Mouse (Mus musculus) heart, embryonic 12.5 days (tissue): ENCODE results near the gene Gm884. TPM values are rescaled to one million over a fixed set of nuclear protein-coding genes. Genes with fewer than 3 reads are reported as not detected.

Source experiments
- ATAC-seq: fragments of 200-750 bp; cut with Nextera tagmentation; 2 replicates; pipeline ENCODE4 v1.8.0; 2017; ENCODE audit warnings: moderate TSS enrichment, moderate library complexity; ENCODE audit not compliant: insufficient number of reproducible peaks, low FRiP score
- H3K27ac ChIP-seq: fragments of 300-500 bp; sonication (generic); 2 replicates; pipeline ENCODE4 v1.5.1; 2016; ENCODE audit warnings: mild to moderate bottlenecking, moderate library complexity; ENCODE audit not compliant: poor library complexity, severe bottlenecking
- H3K27me3 ChIP-seq: fragments of 300-500 bp; sonication (generic); replicated peaks from 2 replicates; pipeline ENCODE4 v1.6.1; 2016; ENCODE audit warnings: mild to moderate bottlenecking, moderate library complexity
- H3K36me3 ChIP-seq: fragments of 300-500 bp; sonication (generic); 2 replicates; pipeline ENCODE4 v1.6.1; 2016; ENCODE audit warnings: mild to moderate bottlenecking, moderate library complexity
- H3K4me1 ChIP-seq: fragments of 300-500 bp; sonication (generic); replicated peaks from 2 replicates; pipeline ENCODE4 v1.6.1; 2016; ENCODE audit warnings: mild to moderate bottlenecking
- H3K4me2 ChIP-seq: fragments of 300-500 bp; sonication (generic); 2 replicates; pipeline ENCODE4 v1.6.1; 2016; ENCODE audit warnings: mild to moderate bottlenecking, moderate library complexity
- H3K4me3 ChIP-seq: fragments of 300-500 bp; sonication (generic); 2 replicates; pipeline ENCODE4 v1.5.1; 2016; ENCODE audit warnings: mild to moderate bottlenecking
- H3K9ac ChIP-seq: fragments of 300-500 bp; sonication (generic); 2 replicates; pipeline ENCODE4 v1.6.1; 2016; ENCODE audit warnings: mild to moderate bottlenecking, moderate library complexity
- H3K9me3 ChIP-seq: fragments of 300-500 bp; sonication (generic); replicated peaks from 2 replicates; pipeline ENCODE4 v1.6.1; 2016; ENCODE audit warnings: mild to moderate bottlenecking, moderate library complexity
- WGBS: fragments of 180-500 bp; shearing (Covaris S2); methylation state at CpG from one replicate; pipeline ENCODE4 v1.1.7; 2016; 5-methylcytosine and 5-hydroxymethylcytosine counted together
- polyA plus RNA-seq: library from polyadenylated mRNA; unstranded; fragments of >200 nt; fragmentation: Nextera tagmentation; extraction: Ambion mirVana; gene quantifications from 2 replicates; pipeline ENCODE4 v1.2.1, GENCODE M21; 2016

Gene Gm884
- not detected in 2 replicates for polyA plus RNA-seq

DNA sequence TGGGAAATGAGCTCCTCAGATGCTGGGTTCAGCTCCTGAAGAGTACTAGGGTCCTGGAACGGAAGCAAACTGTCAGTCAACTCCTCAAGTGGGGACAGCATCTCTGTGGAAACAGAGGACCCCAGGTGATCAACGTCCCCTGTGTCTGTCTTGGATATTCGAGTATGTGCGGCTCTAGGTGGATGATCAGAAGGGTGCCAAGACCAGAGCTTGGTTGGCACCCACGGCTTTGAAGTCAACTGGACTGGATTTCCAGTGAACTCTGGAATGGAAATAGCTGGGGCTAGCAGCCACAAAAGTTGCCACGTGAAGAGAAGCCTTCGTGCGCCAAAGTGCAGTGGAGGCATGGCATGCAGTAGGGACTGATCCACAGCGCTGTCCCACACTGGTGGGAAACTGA, at the start of gene Gm884:
TSS of gene Gm884 (minus strand) at position 101 of the 400 bp plus-strand sequence.
- no peaks in the 10 kb centered on the region for H3K36me3 ChIP-seq
- H3K9ac ChIP-seq = no peak within 1 kb of the TSS
- no peak within 1 kb of the TSS for H3K27ac ChIP-seq
- H3K4me3 ChIP-seq = no peak within 1 kb of the TSS
- H3K4me2 ChIP-seq = no peak within 1 kb of the TSS
- no peak for ATAC-seq
- no peaks in the 10 kb centered on the region for H3K4me1 ChIP-seq
- no peaks in the 10 kb centered on the region for H3K9me3 ChIP-seq
- WGBS = 71% methylated on average over 9 of the region's 9 CpGs
- H3K27me3 ChIP-seq = no peaks in the 10 kb centered on the region

DNA sequence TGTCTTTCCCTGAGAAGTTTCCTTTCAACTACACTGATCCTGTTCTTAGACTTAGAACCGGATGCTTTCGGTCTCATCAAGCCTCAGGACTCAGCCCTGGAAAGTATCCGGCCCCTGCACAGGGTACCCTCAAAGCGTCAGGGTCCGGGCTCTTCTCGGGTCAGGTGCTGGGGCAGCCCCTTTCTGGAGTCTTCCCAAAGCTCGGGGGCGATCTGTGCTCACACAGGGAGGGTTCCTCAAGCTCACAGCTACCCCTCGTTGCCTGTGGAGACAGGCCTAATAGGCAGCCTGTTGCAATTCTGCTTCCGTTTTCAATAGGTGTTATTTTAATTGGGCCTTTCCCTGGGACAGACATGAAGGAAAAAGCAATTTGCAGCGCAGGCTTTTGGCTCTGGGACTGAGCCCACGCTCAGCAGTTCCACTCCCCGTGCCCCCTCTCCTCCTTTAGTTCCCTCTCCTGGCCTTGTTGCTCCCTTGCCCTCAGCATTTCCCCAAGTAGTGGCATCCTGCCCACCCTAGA, 46.0 kb upstream of the Gm884 start:
- peaks cover 7% of the 10 kb centered on the region; the same call in 1 of the 2 replicates for H3K4me1 ChIP-seq
- no peaks in the 10 kb centered on the region for H3K36me3 ChIP-seq
- WGBS = 58% methylated on average over 13 of the region's 13 CpGs
- H3K27me3 ChIP-seq = peaks cover 9% of the 10 kb centered on the region; the same call in 1 of the 2 replicates
- no peaks in the 10 kb centered on the region for H3K9me3 ChIP-seq
- H3K9ac ChIP-seq = no peak overlapping the region
- no peak overlapping the region for H3K27ac ChIP-seq
- no peak overlapping the region for H3K4me3 ChIP-seq
- no peak overlapping the region for H3K4me2 ChIP-seq
- no peak for ATAC-seq

DNA sequence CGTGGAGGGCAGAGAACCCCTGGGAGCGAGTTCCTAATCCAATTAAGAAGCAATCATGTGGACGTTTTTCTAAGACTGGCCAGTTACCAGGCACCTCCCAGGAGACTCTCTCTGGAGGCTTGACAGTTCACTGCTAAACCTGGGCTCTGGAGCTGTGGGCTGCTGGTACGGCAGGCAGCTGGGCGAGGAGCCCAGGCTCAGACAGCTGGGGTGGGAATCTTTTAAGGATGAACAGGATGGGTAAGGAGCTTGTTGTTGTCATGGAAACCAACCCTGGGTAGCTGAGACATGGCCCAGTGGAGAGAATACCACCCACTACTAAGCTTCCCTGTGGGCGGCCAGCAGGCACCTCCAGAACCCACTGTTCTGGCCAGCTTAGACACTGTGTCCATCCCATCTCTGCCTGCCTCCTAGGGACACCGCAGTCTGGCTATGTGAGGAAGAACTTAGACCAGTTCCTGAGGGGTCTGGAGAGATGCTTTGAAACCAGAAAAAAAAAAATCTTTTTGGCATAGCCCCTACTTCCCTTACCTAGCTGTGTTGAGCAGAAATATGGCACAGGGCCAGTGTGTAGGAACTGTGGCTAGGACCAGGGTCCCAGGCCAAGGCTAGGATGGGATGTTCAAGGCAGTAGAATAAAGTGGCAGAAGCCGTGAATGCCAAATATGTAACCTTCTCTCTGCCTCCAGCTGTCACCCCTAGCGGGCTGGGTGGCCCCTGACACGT, 45.4 kb upstream of the Gm884 start:
- no peaks in the 10 kb centered on the region for H3K9me3 ChIP-seq
- WGBS = 34% methylated on average over 10 of the region's 10 CpGs

DNA sequence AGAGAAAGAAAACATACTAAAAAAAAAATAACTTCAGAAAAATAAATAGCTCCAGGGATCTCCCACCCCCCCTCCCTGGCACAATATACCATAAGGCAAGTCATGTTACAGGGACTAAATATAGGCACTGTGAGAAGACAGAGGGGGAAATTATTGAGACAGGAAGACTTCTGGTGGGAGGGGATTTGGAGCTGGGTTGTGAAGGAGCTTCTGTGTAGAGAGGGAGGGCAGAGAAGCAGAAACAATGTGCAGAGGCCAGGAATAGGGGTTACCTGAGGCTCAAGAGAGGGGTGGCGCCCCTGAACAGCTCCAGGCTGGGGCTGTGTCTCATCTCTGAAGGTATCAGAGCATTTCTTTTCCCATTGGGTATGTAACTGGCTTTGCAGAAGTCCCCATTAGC, 44.8 kb upstream of the Gm884 start:
- Histone ChIP-seq H3K4me1 (peaks cover 7% of the 10 kb centered on the region; the same call in 1 of the 2 replicates), H3K4me2 (no peak overlapping the region), H3K36me3 (no peaks in the 10 kb centered on the region), H3K27me3 (peaks cover 10% of the 10 kb centered on the region; the same call in 1 of the 2 replicates), H3K9ac (no peak overlapping the region), H3K27ac (no peak overlapping the region), H3K9me3 (no peaks in the 10 kb centered on the region), H3K4me3 (no peak overlapping the region)
- no peak for ATAC-seq
- WGBS = 50% methylated on average over 1 of the region's 1 CpGs

More for the DNA sequence above, 45.4 kb upstream of the Gm884 start:
- Histone ChIP-seq H3K4me3 (no peak overlapping the region), H3K9ac (no peak overlapping the region), H3K4me1 (peaks cover 7% of the 10 kb centered on the region; the same call in 1 of the 2 replicates), H3K27ac (no peak overlapping the region), H3K27me3 (peaks cover 10% of the 10 kb centered on the region; the same call in 1 of the 2 replicates), H3K4me2 (no peak overlapping the region), H3K36me3 (no peaks in the 10 kb centered on the region)
- no peak for ATAC-seq

DNA sequence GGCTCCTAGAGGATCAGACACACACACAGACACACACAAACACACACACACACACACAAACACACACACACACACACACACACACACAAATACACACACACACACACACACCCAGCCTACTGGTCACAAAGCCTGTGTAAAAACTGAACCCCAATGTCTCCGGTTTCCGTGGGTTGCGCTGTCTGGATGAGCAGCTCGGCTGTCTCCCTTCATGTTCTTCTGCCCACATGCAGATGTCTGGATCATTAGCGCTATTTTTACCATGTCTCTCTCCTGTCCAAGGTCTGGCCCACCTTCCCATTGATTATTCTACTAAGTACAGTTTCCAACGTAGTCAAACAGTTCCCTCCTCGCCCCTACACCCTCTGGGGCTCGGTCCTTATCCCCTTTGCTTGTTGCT, 42.2 kb upstream of the Gm884 start:
- H3K4me3 ChIP-seq = no peak overlapping the region
- WGBS = 81% methylated on average over 8 of the region's 8 CpGs
- H3K36me3 ChIP-seq = no peaks in the 10 kb centered on the region
- no peak overlapping the region for H3K4me2 ChIP-seq
- no peak overlapping the region for H3K27ac ChIP-seq
- no peak overlapping the region for H3K9ac ChIP-seq
- H3K27me3 ChIP-seq = peaks cover 14% of the 10 kb centered on the region; the same call in 1 of the 2 replicates
- no peak for ATAC-seq
- no peaks in the 10 kb centered on the region for H3K9me3 ChIP-seq
- peaks cover 7% of the 10 kb centered on the region; the same call in 1 of the 2 replicates for H3K4me1 ChIP-seq

DNA sequence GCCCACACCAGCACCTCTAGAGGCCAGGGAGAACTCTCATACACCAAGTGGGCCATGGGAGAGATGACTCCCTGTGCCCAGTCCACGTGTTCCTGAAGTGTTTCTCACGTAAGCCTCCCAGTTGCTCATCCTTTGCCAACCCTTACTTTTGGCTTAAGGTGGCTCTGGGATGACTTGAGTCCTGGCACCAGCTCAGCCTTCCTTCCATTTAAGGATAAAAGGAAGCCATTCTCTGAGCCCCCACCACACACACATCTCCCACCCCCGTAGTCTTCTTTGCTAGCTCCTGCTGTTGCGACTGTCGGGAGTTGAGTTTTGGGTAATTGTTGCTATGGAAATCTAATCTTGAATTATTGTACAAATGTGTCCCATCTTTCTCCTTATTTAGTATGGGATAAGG, 41.6 kb upstream of the Gm884 start:
- Histone ChIP-seq H3K27ac (no peak overlapping the region), H3K27me3 (peaks cover 16% of the 10 kb centered on the region; the same call in 1 of the 2 replicates), H3K9me3 (no peaks in the 10 kb centered on the region), H3K4me3 (no peak overlapping the region), H3K36me3 (no peaks in the 10 kb centered on the region), H3K4me2 (no peak overlapping the region), H3K4me1 (peaks cover 7% of the 10 kb centered on the region; the same call in 1 of the 2 replicates), H3K9ac (no peak overlapping the region)
- ATAC-seq = no peak
- 79% methylated on average over 5 of the region's 5 CpGs for WGBS

DNA sequence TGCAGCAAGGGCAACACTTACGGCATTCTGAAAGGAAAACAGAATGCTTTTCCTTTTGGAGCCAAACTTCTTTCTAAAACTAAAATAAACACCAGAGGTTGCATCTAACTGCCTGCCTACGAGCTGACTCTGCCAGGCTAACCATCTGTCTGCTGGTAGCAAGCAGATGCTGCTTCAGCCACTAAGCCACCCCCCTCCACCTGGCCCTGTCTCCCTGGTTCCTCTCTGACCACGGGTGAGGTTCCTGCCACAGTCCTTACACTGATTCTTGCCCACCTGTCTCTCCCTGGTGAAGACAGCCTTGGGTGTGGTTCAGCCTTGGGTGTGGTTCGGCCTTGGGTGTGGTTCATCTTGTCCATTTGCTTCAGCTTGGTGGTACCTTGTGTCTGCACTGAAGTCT, 40.9 kb upstream of the Gm884 start:
- H3K4me3 ChIP-seq = no peak overlapping the region
- H3K27me3 ChIP-seq = peaks cover 17% of the 10 kb centered on the region; the same call in 1 of the 2 replicates
- no peaks in the 10 kb centered on the region for H3K9me3 ChIP-seq
- no peaks in the 10 kb centered on the region for H3K36me3 ChIP-seq
- ATAC-seq = no peak
- peaks cover 7% of the 10 kb centered on the region; the same call in 1 of the 2 replicates for H3K4me1 ChIP-seq
- no peak overlapping the region for H3K4me2 ChIP-seq
- 54% methylated on average over 4 of the region's 4 CpGs for WGBS
- H3K9ac ChIP-seq = no peak overlapping the region
- H3K27ac ChIP-seq = no peak overlapping the region

DNA sequence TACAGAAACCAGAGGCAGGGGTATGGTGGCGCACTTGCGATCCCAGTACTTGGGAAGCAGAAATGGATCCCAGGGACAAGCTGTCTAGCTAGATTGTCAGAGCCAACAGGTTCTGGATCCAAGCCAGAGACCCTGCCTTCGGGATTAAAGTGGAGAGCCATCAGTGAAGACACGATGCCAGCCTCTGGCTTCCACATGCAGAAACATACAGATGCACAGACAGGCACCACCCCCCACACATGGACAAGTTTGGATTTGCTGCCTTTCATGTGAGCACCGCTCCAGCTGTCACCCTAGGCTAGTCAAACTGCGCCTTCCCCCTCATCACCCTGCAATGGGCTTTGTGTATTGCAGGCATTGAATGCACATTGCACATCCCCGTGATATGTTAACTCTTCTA, 37.2 kb upstream of the Gm884 start:
- H3K4me1 ChIP-seq = no peaks in the 10 kb centered on the region
- no peak for ATAC-seq
- H3K9ac ChIP-seq = no peak overlapping the region
- 73% methylated on average over 7 of the region's 7 CpGs for WGBS
- H3K4me3 ChIP-seq = no peak overlapping the region
- no peaks in the 10 kb centered on the region for H3K36me3 ChIP-seq
- H3K27me3 ChIP-seq = peaks cover 51% of the 10 kb centered on the region
- H3K9me3 ChIP-seq = no peaks in the 10 kb centered on the region
- H3K4me2 ChIP-seq = no peak overlapping the region
- H3K27ac ChIP-seq = no peak overlapping the region

DNA sequence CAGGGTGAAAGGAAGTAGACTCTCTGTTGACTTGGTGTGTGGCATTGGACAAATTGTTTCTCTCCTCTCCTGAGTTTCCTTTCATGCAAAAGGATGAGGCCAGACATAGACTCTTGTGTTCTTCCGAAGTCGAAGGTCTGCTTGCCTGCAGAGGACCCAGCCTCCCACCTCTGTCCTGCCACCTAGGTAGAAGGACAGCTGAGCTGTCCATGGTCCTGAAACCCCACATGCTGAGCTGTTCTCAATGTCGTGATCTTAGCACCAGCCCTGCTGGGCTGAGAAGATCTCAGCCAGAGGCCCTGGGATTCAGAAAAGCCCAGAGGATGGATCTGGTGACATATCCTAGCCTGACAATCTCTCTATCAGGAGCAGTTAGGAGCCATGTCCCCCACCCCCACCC, 35.6 kb upstream of the Gm884 start:
- no peak overlapping the region for H3K27ac ChIP-seq
- ATAC-seq = no peak
- 11% methylated on average over 3 of the region's 3 CpGs for WGBS
- no peaks in the 10 kb centered on the region for H3K4me1 ChIP-seq
- H3K4me3 ChIP-seq = no peak overlapping the region
- H3K9ac ChIP-seq = no peak overlapping the region
- no peak overlapping the region for H3K4me2 ChIP-seq
- H3K36me3 ChIP-seq = no peaks in the 10 kb centered on the region
- H3K27me3 ChIP-seq = peaks cover 62% of the 10 kb centered on the region
- no peaks in the 10 kb centered on the region for H3K9me3 ChIP-seq

DNA sequence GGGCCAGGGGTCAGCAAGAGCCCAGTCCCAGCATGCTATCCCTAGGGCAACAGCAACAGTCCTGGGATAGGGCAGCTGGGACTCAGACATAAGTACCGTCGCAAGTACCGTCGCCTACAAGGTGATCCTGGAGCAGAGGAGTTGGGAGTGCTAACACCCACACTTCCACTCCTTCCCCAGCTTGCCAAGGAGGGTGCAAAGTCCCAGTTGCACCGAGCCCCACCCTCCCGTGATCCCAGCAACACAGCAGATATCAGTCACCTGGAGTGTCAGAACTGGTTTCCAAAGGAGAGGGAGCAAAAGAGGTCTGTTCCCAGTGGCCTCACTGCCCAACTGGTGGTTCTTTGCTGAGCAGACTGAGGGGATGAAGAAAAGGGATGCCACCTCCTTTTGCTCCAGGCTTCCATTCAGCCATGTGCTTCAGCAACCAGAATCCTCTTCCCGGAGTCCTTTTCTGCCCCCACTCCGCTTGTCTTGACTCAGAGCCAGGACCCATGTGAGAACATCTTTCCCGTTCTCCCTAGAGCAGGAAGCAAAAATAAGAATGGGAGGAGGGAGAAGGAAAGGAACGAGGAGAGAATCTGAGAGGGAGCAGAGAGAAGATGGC, 32.5 kb upstream of the Gm884 start:
- no peak for ATAC-seq
- Histone ChIP-seq H3K9me3 (no peaks in the 10 kb centered on the region), H3K4me1 (peaks cover 13% of the 10 kb centered on the region), H3K9ac (no peak overlapping the region), H3K27ac (no peak overlapping the region), H3K36me3 (no peaks in the 10 kb centered on the region), H3K4me3 (no peak overlapping the region), H3K27me3 (peaks cover 87% of the 10 kb centered on the region), H3K4me2 (no peak overlapping the region)
- WGBS = 56% methylated on average over 10 of the region's 10 CpGs

DNA sequence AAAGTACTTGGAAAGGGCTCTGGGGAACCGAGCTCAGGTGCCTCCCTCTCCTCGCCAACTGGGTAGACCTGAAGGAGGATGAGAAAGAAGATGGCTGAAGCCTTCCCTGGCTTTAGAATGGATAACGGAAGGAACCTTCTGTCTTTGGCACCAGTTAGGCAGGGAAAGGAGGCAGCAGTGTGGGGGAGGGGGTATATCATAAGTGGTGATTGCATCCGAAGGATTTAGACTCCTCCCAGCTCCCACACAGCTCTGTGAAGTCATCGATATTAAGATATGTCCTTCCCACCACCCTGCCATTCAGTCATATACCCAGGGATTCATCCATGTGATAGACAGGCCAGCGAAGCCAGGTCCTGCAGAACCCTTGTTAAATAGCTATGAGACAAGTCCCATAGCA, 30.5 kb upstream of the Gm884 start:
- ATAC-seq = no peak
- H3K27ac ChIP-seq = no peak overlapping the region
- WGBS = 72% methylated on average over 6 of the region's 6 CpGs

More for the DNA sequence above, 30.5 kb upstream of the Gm884 start:
- no peaks in the 10 kb centered on the region for H3K9me3 ChIP-seq
- H3K4me1 ChIP-seq = peaks cover 13% of the 10 kb centered on the region
- H3K27me3 ChIP-seq = peaks cover 97% of the 10 kb centered on the region
- H3K36me3 ChIP-seq = no peaks in the 10 kb centered on the region
- no peak overlapping the region for H3K4me3 ChIP-seq
- H3K4me2 ChIP-seq = no peak overlapping the region
- no peak overlapping the region for H3K9ac ChIP-seq
